Mouse (Mus musculus): Measurements from ENCODE around the gene Ugt1a10.

GRCm38 (mm10) chr1:88014194-88014593 is 41.0 kb upstream of the Ugt1a10 start:
- TF ChIP-seq CTCF (conservative IDR thresholded peaks at IDR 0.05; ENCODE audit: insufficient read depth, insufficient read length, low read depth, low read length) (no peak), POLR2A (IDR thresholded peaks at IDR 0.05; ENCODE audit: low read depth, low read length) (no peak)

All from kidney, adult 2 months (tissue).